Mouse (Mus musculus) embryo, embryonic 10.5 days (tissue): ENCODE measurements around the gene Cyp4f37.
"Not testable (repeated sequence)": the region's sequence is repeated elsewhere in the genome, so short reads cannot be mapped to it uniquely, and the experiment has no call there.

Source experiments
- DNase-seq: peaks from one replicate; pipeline ENCODE4 v3.0.0-alpha.2; 2015; ENCODE audit warnings: low spot score

Cyp4f37 gene

DNA sequence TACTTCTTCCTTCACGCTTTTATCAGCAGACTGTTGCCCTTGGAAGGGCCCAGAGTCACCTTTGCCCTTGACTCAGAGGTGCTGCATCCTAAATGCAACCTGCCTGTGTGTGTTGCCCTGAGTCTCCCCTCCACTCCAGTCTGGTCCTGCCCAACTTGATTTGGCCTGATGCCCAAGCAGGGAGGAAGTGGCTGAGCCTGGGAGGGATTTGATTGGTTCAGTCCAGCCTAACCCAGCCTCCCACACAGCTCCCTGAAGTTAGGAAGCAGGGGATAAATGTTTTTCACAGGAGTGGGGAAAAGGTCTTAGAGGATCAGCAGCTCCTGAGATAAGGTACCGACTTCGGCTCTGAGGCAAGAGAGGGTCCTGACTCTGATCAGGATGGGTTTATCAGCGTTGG lies at the start of gene Cyp4f37:
Cyp4f37 (plus strand) TSS at position 292 of the 400 bp plus-strand sequence.
- not testable (repeated sequence) for DNase-seq

GRCm38 (mm10) chr17:32573286-32573685 lies 47.8 kb upstream of the Cyp4f37 start:
- not testable (repeated sequence) for DNase-seq

- DNase-seq, result no peak
Measured at GRCm38 (mm10) chr17:32577496-32578186, 43.5 kb upstream of the Cyp4f37 start.

DNA sequence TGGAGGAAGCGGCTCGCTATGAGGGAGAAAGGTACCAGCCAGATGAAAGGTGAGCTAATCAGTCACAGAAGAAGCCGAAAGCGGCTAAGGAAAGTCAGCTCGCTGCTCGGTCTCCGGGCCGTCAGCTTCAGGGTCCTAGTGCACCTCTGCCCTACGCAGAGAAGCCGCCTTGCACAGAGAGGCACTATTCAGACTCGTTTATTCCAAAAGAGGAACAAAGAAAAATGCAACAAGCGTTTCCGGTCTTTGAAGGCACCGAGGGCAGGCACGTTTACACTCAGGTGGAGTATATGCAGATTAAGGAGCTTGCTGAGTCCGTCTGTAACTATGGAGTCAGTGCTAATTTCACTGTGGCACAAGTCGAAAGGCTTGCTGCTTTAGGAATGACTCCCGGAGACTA lies 24.6 kb upstream of the Cyp4f37 start:
- no peak for DNase-seq

GRCm38 (mm10) chr17:32608055-32608454 lies 13.1 kb upstream of the Cyp4f37 start:
- DNase-seq, result no peak

- not testable (repeated sequence) for DNase-seq
Measured at GRCm38 (mm10) chr17:32610231-32610630, 10.9 kb upstream of the Cyp4f37 start.

- no peak for DNase-seq
Measured at GRCm38 (mm10) chr17:32610896-32611295, 10.2 kb upstream of the Cyp4f37 start.

DNA sequence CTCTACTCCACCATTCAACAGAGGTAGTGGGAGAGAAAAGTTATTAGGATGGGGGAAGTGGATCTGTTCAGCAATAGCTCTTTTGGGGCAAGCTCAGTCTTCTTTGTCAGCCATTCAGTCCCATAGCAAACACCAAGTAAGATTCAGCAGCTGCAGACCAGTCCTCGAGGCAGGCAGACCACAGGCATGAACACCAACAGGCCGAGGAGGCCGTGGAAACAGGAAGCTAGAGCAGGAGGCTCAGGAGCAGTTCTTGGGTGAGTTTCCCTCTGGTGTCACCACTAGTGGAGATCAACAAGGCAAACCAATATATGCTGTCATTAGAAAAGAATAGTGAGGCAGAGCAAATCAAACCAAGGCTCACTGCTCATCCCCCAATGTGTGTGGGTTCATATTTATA lies 8.7 kb upstream of the Cyp4f37 start:
- DNase-seq, result no peak

DNA sequence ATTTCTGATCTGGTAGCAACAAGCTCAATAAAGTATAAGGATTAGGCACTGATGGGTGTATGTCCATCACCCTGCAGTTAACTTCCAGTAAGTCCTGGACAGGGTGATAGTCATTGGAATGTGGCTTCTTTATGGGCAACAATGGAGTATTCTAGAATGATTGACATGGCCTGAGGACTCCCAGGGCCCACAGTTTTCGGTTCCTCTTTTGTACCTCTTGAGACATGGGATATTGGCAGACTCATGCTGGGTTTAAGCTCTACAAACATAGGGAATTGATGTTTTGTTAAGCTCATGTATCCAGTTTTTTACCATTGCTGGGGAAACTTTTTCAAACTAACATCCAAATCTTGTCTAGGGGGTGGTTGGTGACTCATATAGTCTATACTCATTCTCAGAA lies 3.9 kb upstream of the Cyp4f37 start:
- DNase-seq, result no peak

GRCm38 (mm10) chr17:32629726-32630125 lies 8.6 kb downstream of the Cyp4f37 start:
- DNase-seq, result not testable (repeated sequence)

DNA sequence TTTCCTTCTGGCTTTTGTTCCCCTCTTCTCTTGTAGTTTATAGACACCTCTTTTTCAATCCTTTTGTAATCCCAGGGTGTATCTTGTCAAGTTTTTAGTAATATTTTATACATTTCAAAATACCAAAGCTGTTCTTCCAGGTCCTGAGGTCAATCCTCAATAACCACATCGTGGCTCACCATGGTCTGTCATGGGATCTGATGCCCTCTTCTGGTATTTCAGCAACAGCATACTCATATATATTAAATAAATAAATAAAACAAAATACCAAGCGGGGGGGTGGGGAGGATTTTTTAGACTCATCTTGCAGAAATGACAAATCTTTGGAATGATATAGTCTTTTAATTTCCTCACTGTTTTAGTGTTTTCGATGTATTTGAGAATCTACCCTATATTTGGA lies 10.8 kb downstream of the Cyp4f37 start:
- no peak for DNase-seq

GRCm38 (mm10) chr17:32634242-32634971 lies 13.3 kb downstream of the Cyp4f37 start:
- not testable (repeated sequence) for DNase-seq

DNA sequence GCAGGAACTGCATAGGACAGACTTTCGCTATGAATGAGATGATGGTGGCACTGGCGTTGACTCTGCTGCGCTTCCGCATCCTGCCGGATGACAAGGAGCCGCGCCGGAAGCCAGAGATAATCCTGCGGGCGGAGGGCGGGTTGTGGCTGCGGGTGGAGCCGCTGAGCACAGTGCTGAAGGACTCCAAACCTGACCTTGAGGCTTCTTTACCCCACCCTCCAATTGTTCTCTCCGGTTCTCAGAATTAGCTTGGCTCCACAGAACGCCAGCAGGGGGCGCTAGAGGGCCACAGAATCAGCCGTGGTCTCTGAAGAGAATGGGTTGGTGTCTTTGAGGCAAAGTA lies 13.8 kb downstream of the Cyp4f37 start:
- DNase-seq, result peak; percentile 93

DNA sequence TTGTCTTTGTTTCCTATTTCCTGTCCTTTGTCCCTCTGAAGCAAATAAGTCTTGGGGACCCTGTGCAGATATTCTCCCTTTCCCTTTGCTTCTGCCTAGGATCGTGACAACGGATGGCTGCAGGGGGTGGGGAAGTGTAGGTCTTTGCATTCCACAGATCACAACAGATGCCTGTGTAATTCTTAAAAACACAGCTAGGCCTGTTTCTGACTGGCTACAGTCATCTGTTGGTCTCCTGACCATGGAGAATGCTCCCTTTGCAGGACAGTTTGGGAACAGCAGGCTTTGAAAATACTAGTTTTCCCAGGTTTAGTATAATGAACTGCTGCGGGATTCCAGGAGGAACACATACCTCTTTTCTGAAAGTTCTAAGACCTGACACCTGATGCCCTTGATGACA lies 15.2 kb downstream of the Cyp4f37 start:
- DNase-seq, result no peak

DNA sequence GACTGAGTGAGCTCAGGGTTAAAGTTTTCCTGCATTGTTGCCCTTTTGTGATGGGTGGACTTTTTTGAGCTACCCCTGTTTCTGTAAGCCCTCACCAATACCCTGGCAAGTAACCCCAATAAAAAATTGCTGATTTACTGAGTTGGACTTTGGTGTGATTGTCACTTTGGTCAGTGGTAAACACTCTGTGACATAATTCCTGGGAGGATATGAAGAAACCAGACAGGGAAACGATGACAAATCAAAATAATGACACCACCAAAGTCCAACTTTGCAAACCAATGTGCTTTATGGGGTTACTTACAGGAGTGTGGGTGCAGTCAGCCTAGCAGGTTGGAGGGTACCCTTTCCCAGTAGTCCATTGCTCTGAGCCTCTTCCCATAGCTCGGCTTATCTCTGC lies 16.0 kb downstream of the Cyp4f37 start:
- DNase-seq, result no peak

- DNase-seq, result no peak
Measured at GRCm38 (mm10) chr17:32646631-32647030, 25.5 kb downstream of the Cyp4f37 start.

DNA sequence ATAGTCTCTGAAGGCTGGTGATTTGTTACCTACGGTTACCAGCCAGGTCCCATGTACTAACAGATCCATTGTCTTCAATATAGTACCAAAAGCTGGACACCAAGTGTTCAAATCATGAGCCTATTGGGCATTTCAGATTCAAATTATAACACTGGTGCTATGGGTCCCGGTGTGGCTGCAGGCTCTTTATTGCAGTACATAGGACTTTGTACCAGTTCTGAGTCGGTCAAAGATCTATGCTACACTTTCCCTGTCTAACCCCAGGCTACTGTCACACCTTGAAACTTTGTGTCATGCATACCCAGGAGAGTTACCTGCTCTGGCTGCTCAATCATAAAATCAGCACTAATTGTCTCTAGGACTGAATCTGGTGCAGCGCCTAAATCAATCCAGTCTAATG lies 32.8 kb downstream of the Cyp4f37 start:
- no peak for DNase-seq

- DNase-seq, result no peak
Measured at GRCm38 (mm10) chr17:32657041-32657440, 35.9 kb downstream of the Cyp4f37 start.

- DNase-seq, result no peak
Measured at GRCm38 (mm10) chr17:32658246-32658645, 37.1 kb downstream of the Cyp4f37 start.

DNA sequence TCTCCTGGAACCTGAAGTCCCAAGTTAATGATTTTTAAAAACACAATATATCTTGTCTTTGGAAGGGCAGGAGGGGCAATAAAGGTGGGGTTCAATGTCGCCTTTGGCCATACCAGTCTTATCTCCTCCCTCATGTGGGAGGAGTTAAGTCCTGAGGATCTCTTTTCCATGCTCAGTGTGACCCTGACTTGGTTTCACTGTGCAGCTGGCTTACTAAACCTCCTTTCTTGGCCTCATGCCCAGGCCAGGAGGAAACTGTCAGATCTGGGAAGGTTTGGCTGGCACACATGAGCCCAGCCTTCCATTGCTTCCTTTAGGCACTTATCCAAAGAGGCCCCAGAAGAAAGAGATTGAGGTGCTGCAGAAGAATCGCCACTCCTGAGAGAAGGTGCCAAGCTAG lies 37.6 kb downstream of the Cyp4f37 start, which contains the start of gene Cyp4f40:
Cyp4f40 (plus strand) TSS at position 189 of the 400 bp plus-strand sequence.
- no peak for DNase-seq

DNA sequence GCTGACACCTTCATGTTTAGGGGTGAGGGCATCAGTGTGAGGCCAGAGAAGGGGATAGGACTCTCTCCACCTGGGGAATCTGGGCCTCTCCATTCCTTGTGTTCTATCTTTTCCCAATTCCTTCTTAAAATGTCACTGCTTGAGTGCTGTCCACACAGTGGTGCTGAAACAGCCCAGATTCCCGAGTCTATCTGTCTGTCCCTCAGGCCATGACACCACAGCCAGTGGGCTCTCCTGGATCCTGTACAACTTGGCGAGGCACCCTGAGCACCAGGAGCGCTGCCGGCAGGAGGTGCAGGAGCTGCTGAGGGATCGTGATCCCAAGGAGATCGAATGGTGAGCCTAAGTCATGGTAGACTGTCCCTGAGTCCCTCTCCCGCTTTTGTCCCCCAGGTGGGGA lies 52.9 kb downstream of the Cyp4f37 start:
- DNase-seq, result no peak

- peak; percentile 8 for DNase-seq
Measured at GRCm38 (mm10) chr17:32676040-32676635, 55.0 kb downstream of the Cyp4f37 start.

DNA sequence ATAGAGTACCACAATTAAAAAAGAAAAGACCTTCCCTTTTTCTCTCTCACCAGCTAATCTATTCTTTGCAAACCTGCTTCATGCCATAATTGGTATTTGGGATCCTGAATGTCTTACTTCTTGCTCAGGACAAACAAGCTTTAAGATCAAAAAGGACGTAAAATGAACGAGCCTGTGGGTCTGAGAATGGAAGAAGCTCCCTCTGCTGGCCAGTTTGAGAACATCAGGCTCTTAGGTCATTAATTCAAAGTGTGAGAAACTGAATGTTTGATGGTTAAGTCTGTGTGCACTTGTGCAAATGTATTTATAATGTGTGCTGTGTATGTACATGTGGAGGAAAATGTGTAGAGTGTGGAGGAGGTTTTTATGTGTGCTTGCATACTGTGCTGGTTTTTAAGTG lies 59.3 kb downstream of the Cyp4f37 start:
- DNase-seq, result peak; percentile 79
